Comparison of ENCODE assay signal across 11 mouse cellular contexts in genomic region chr11:120355277-120356039, GRCm38 (mm10). TPM values are rescaled to one million over a fixed set of nuclear protein-coding genes. Genes with fewer than 3 reads are reported as not detected.
DNase-seq lines count a peak whose midpoint lies in the region; ATAC-seq lines count a peak whose summit lies in the region.
"Had no signal": no experiment of that assay in that cellular context is flagged by ENCODE, and none has a peak within 500 bp of the region (broad histone marks: within the 10 kb centered on the region; RNA-seq: fewer than 3 reads in every experiment).

No protein-coding gene starts in this region.

- no peak for ATAC-seq in heart, embryonic 15.5 days (replicated peaks; ENCODE audit: insufficient number of reproducible peaks, insufficient read depth, low FRiP score, low read depth)
- no peak for ATAC-seq in midbrain, embryonic 11.5 days (ENCODE audit: low FRiP score)
- ATAC-seq in midbrain, embryonic 15.5 days (replicated peaks), result no peak
- ATAC-seq in stomach, embryonic 15.5 days (ENCODE audit: insufficient read depth, low FRiP score, low read depth), result no peak

- DNase-seq in heart, postnatal 25 days (ENCODE audit: low spot score), result no peak
- peak; percentile 23 for DNase-seq in midbrain, embryonic 11.5 days (ENCODE audit: low spot score, missing footprints)
- peak; percentile 81 for DNase-seq in liver
- DNase-seq in Muller cell, postnatal 12 days (ENCODE audit: inconsistent ontology term), result no peak
- DNase-seq: cerebellum, adult 2 months; spleen, adult 18-20 months had no signal

- no peaks in the 10 kb centered on the region for H3K27me3 ChIP-seq in heart, embryonic 15.5 days
- no peaks in the 10 kb centered on the region; the same call in 1 of the 2 replicates for H3K27me3 ChIP-seq in midbrain, embryonic 11.5 days (ENCODE audit: control insufficient read depth, insufficient read depth, low read length)
- H3K27me3 ChIP-seq in midbrain, embryonic 15.5 days (replicated peaks), result no peaks in the 10 kb centered on the region
- H3K27me3 ChIP-seq in stomach, embryonic 15.5 days (replicated peaks), result no peaks in the 10 kb centered on the region
- H3K27me3 ChIP-seq: neural tube, embryonic 13.5 days had no signal

- WGBS in heart, embryonic 15.5 days, result 50% methylated on average over 5 of the region's 5 CpGs
- WGBS in midbrain, embryonic 11.5 days, result 81% methylated on average over 5 of the region's 5 CpGs
- WGBS in midbrain, embryonic 15.5 days, result 85% methylated on average over 5 of the region's 5 CpGs
- 24% methylated on average over 5 of the region's 5 CpGs for WGBS in stomach, embryonic 15.5 days

- no peak overlapping the region for H3K4me2 ChIP-seq in heart, embryonic 15.5 days
- H3K4me2 ChIP-seq in midbrain, embryonic 11.5 days, result no peak overlapping the region
- no peak overlapping the region for H3K4me2 ChIP-seq in midbrain, embryonic 15.5 days
- no peak overlapping the region for H3K4me2 ChIP-seq in stomach, embryonic 15.5 days
- H3K4me2 ChIP-seq: midbrain, embryonic 12.5 days; neural tube, embryonic 13.5 days had no signal

- peak overlapping the region; percentile 57 for H3K27ac ChIP-seq in heart, embryonic 15.5 days
- H3K27ac ChIP-seq in midbrain, embryonic 11.5 days (ENCODE audit: low read depth, low read length), result no peak overlapping the region
- no peak overlapping the region for H3K27ac ChIP-seq in midbrain, embryonic 15.5 days
- H3K27ac ChIP-seq in stomach, embryonic 15.5 days, result peak overlapping the region; percentile 77
- H3K27ac ChIP-seq: midbrain, embryonic 12.5 days; neural tube, embryonic 13.5 days had no signal

- no peaks in the 10 kb centered on the region for H3K9me3 ChIP-seq in heart, embryonic 15.5 days (replicated peaks)
- no peaks in the 10 kb centered on the region for H3K9me3 ChIP-seq in midbrain, embryonic 11.5 days (ENCODE audit: control insufficient read depth, low read length)
- H3K9me3 ChIP-seq in midbrain, embryonic 15.5 days, result no peaks in the 10 kb centered on the region
- no peaks in the 10 kb centered on the region for H3K9me3 ChIP-seq in stomach, embryonic 15.5 days
- H3K9me3 ChIP-seq: midbrain, embryonic 12.5 days; neural tube, embryonic 13.5 days had no signal

- intact Hi-C loops in heart, postnatal 25 days (cut with DNase I), result loop anchor here (5.0 kb wide), 1 partner anchor 67 kb away; no protein-coding TSS in a partner anchor

- H3K4me3 ChIP-seq in heart, embryonic 15.5 days, result no peak overlapping the region
- no peak overlapping the region for H3K4me3 ChIP-seq in midbrain, embryonic 11.5 days (ENCODE audit: low read depth, low read length)
- no peak overlapping the region for H3K4me3 ChIP-seq in midbrain, embryonic 15.5 days
- no peak overlapping the region for H3K4me3 ChIP-seq in stomach, embryonic 15.5 days (replicated peaks)
- H3K4me3 ChIP-seq: midbrain, embryonic 12.5 days; neural tube, embryonic 13.5 days had no signal

- H3K9ac ChIP-seq in heart, embryonic 15.5 days, result no peak overlapping the region
- H3K9ac ChIP-seq in midbrain, embryonic 11.5 days (ENCODE audit: low read length), result no peak overlapping the region
- H3K9ac ChIP-seq in midbrain, embryonic 15.5 days, result no peak overlapping the region
- no peak overlapping the region for H3K9ac ChIP-seq in stomach, embryonic 15.5 days
- H3K9ac ChIP-seq: midbrain, embryonic 12.5 days; neural tube, embryonic 13.5 days had no signal

- peaks cover 84% of the 10 kb centered on the region for H3K4me1 ChIP-seq in heart, embryonic 15.5 days (replicated peaks)
- peaks cover 20% of the 10 kb centered on the region for H3K4me1 ChIP-seq in midbrain, embryonic 11.5 days (ENCODE audit: control insufficient read depth, insufficient read depth, low read length)
- H3K4me1 ChIP-seq in midbrain, embryonic 15.5 days, result peaks cover 52% of the 10 kb centered on the region
- peaks cover 79% of the 10 kb centered on the region for H3K4me1 ChIP-seq in stomach, embryonic 15.5 days

- no peaks in the 10 kb centered on the region for H3K36me3 ChIP-seq in heart, embryonic 15.5 days
- H3K36me3 ChIP-seq in midbrain, embryonic 11.5 days (ENCODE audit: control insufficient read depth, insufficient read depth, low read length), result no peaks in the 10 kb centered on the region
- H3K36me3 ChIP-seq in midbrain, embryonic 15.5 days (replicated peaks), result no peaks in the 10 kb centered on the region
- H3K36me3 ChIP-seq in stomach, embryonic 15.5 days, result no peaks in the 10 kb centered on the region
- H3K36me3 ChIP-seq: midbrain, embryonic 12.5 days; neural tube, embryonic 13.5 days had no signal

RNA-seq across cellular contexts. Expression of gene Fscn2, which starts 5.9 kb away (rescaled TPM):
- 0.42 and 0.66 TPM in 2 replicates for polyA plus RNA-seq in heart, embryonic 15.5 days (2015; fragmentation: Nextera tagmentation; extraction: Ambion mirVana)
- not detected for total RNA-seq in heart, postnatal 25 days (2021)
- 1.4 TPM in 2 replicates for polyA plus RNA-seq in midbrain, embryonic 11.5 days (2014; fragmentation: Nextera tagmentation; extraction: Ambion mirVana)
- 0.84 and 1.4 TPM in 2 replicates for polyA plus RNA-seq in midbrain, embryonic 15.5 days (2015; fragmentation: Nextera tagmentation; extraction: Ambion mirVana)
- polyA plus RNA-seq in stomach, embryonic 15.5 days (2015; fragmentation: Nextera tagmentation; extraction: Ambion mirVana), result 0.49 and 0.85 TPM in 2 replicates
- polyA plus RNA-seq: cerebellum, adult 2 months had no signal

RNA-seq across cellular contexts. Expression of gene Actg1, which starts 7.1 kb away (rescaled TPM):
- polyA plus RNA-seq in heart, embryonic 15.5 days (2015; fragmentation: Nextera tagmentation; extraction: Ambion mirVana), result 921 and 1,308 TPM in 2 replicates
- total RNA-seq in heart, postnatal 25 days (2021), result 100 to 1,000 TPM; 282 to 346 TPM
- 2,965 and 3,081 TPM in 2 replicates for polyA plus RNA-seq in midbrain, embryonic 11.5 days (2014; fragmentation: Nextera tagmentation; extraction: Ambion mirVana)
- 4,418 and 4,467 TPM in 2 replicates for polyA plus RNA-seq in midbrain, embryonic 15.5 days (2015; fragmentation: Nextera tagmentation; extraction: Ambion mirVana)
- polyA plus RNA-seq in stomach, embryonic 15.5 days (2015; fragmentation: Nextera tagmentation; extraction: Ambion mirVana), result 2,501 and 2,557 TPM in 2 replicates

RNA-seq across cellular contexts. Expression of gene Faap100, which starts 23.1 kb away (rescaled TPM):
- 27.0 and 38.0 TPM in 2 replicates for polyA plus RNA-seq in heart, embryonic 15.5 days (2015; fragmentation: Nextera tagmentation; extraction: Ambion mirVana)
- total RNA-seq in heart, postnatal 25 days (2021), result 10 to 100 TPM; 15.2 to 15.3 TPM
- 25.3 and 29.2 TPM in 2 replicates for polyA plus RNA-seq in midbrain, embryonic 11.5 days (2014; fragmentation: Nextera tagmentation; extraction: Ambion mirVana)
- 124 TPM in 2 replicates for polyA plus RNA-seq in midbrain, embryonic 15.5 days (2015; fragmentation: Nextera tagmentation; extraction: Ambion mirVana)
- 31.5 and 33.0 TPM in 2 replicates for polyA plus RNA-seq in stomach, embryonic 15.5 days (2015; fragmentation: Nextera tagmentation; extraction: Ambion mirVana)

Comparison
In these comparisons a context has a peak if more than half of its experiments do, and no peak if none do; other contexts are left out.
1. H3K27ac ChIP-seq: peak in heart, embryonic 15.5 days (single experiment) and stomach, embryonic 15.5 days (single experiment); none in midbrain, embryonic 11.5 days (single experiment) and midbrain, embryonic 15.5 days (single experiment).
2. DNase-seq: peak in midbrain, embryonic 11.5 days (single experiment) and liver (single experiment); none in heart, postnatal 25 days (single experiment) and Muller cell, postnatal 12 days (single experiment).